Mouse (Mus musculus) C2C12 (cell line): ENCODE results near the gene Insig1.

Experiments
- CEBPB ChIP-seq: IDR thresholded peaks from one replicate; pipeline ENCODE4 v1.6.1; 2011; ENCODE audit warnings: low read depth, mild to moderate bottlenecking, control low read depth, moderate library complexity
- CTCF ChIP-seq: IDR thresholded peaks from one replicate; pipeline ENCODE4 v1.5.1; 2011; ENCODE audit not compliant: control insufficient read depth, insufficient read depth, insufficient read length
- MYOG ChIP-seq: IDR thresholded peaks from one replicate; pipeline ENCODE4 v1.6.1; 2011; ENCODE audit not compliant: control insufficient read depth, insufficient read length; ENCODE audit errors: extremely low read depth
- USF1 ChIP-seq: IDR thresholded peaks from one replicate; pipeline ENCODE4 v1.6.1; 2011; ENCODE audit warnings: low read depth, mild to moderate bottlenecking, control low read depth, moderate library complexity

GRCm38 (mm10) chr5:28039746-28040655 is 31.2 kb upstream of the Insig1 start:
- TF ChIP-seq USF1 (no peak), CTCF (no peak), CEBPB (no peak), MYOG (no peak)
